Mouse (Mus musculus) forebrain, embryonic 16.5 days (tissue): Measurements from ENCODE around the gene Ldb3. TPM values are rescaled to one million over a fixed set of nuclear protein-coding genes. Genes with fewer than 3 reads are reported as not detected.

Experiments
- ATAC-seq: fragments of 200-750 bp; cut with Nextera tagmentation; 2 replicates; pipeline ENCODE4 v1.8.0; 2017; ENCODE audit warnings: mild to moderate bottlenecking, moderate library complexity
- H3K27ac ChIP-seq: fragments of 300-500 bp; sonication (generic); 2 replicates; pipeline ENCODE4 v1.5.1; 2014; ENCODE audit warnings: low read length, control low read depth
- H3K27me3 ChIP-seq: fragments of 300-500 bp; sonication (generic); replicated peaks from 2 replicates; pipeline ENCODE4 v1.6.1; 2014; ENCODE audit warnings: low read length; ENCODE audit not compliant: control insufficient read depth, insufficient read depth
- H3K36me3 ChIP-seq: fragments of 300-500 bp; sonication (generic); 2 replicates; pipeline ENCODE4 v1.6.1; 2014; ENCODE audit not compliant: control insufficient read depth, insufficient read depth
- H3K4me1 ChIP-seq: fragments of 300-500 bp; sonication (generic); replicated peaks from 2 replicates; pipeline ENCODE4 v1.6.1; 2014; ENCODE audit warnings: low read length; ENCODE audit not compliant: control insufficient read depth, insufficient read depth
- H3K4me2 ChIP-seq: fragments of 300-500 bp; sonication (generic); 2 replicates; pipeline ENCODE4 v1.6.1; 2014; ENCODE audit warnings: mild to moderate bottlenecking, low read length, control low read depth
- H3K4me3 ChIP-seq: fragments of 300-500 bp; sonication (generic); replicated peaks from 2 replicates; pipeline ENCODE4 v1.5.1; 2014; ENCODE audit warnings: mild to moderate bottlenecking, low read length, control low read depth
- H3K9ac ChIP-seq: fragments of 300-500 bp; sonication (generic); replicated peaks from 2 replicates; pipeline ENCODE4 v1.6.1; 2014; ENCODE audit warnings: low read depth, low read length, control low read depth
- H3K9me3 ChIP-seq: fragments of 300-500 bp; sonication (generic); 2 replicates; pipeline ENCODE4 v1.6.1; 2016; ENCODE audit warnings: low read length; ENCODE audit not compliant: control insufficient read depth
- WGBS: fragments of 180-500 bp; shearing (Covaris S2); extraction: QIAGEN DNeasy Blood & Tissue Kit; methylation state at CpG from one replicate; pipeline ENCODE4 v1.1.7; 2014; 5-methylcytosine and 5-hydroxymethylcytosine counted together
- polyA plus RNA-seq: library from polyadenylated mRNA; unstranded; fragments of >200 nt; fragmentation: Nextera tagmentation; extraction: Ambion mirVana; gene quantifications from 2 replicates; pipeline ENCODE4 v1.2.1, GENCODE M21; 2015

Gene Ldb3
- polyA plus RNA-seq, 1 experiment from 2014 or later = 0.39 TPM

GRCm38 (mm10) chr14:34567697-34568096, 20.8 kb downstream of the Ldb3 start:
- Histone ChIP-seq H3K36me3 (no peaks in the 10 kb centered on the region), H3K4me2 (no peak overlapping the region), H3K9ac (no peak overlapping the region), H3K4me1 (peaks cover 11% of the 10 kb centered on the region), H3K27ac (no peak overlapping the region), H3K27me3 (no peaks in the 10 kb centered on the region), H3K9me3 (no peaks in the 10 kb centered on the region), H3K4me3 (no peak overlapping the region)
- ATAC-seq = no peak
- WGBS = 56% methylated on average over 5 of the region's 5 CpGs

- ATAC-seq = no peak
- no peaks in the 10 kb centered on the region for H3K9me3 ChIP-seq
- H3K27ac ChIP-seq = no peak overlapping the region
- WGBS = 92% methylated on average over 7 of the region's 7 CpGs
- no peak overlapping the region for H3K4me3 ChIP-seq
- H3K9ac ChIP-seq = no peak overlapping the region
- no peaks in the 10 kb centered on the region for H3K27me3 ChIP-seq
- no peaks in the 10 kb centered on the region for H3K36me3 ChIP-seq
- H3K4me2 ChIP-seq = no peak overlapping the region
- H3K4me1 ChIP-seq = peaks cover 11% of the 10 kb centered on the region
Measured at GRCm38 (mm10) chr14:34566530-34566929, 22.0 kb downstream of the Ldb3 start.

- Histone ChIP-seq H3K9ac (no peak overlapping the region), H3K36me3 (no peaks in the 10 kb centered on the region), H3K4me2 (no peak overlapping the region), H3K9me3 (no peaks in the 10 kb centered on the region), H3K27me3 (no peaks in the 10 kb centered on the region), H3K4me1 (peaks cover 11% of the 10 kb centered on the region), H3K4me3 (no peak overlapping the region), H3K27ac (no peak overlapping the region)
- peak; percentile 49; the same call in 1 of the 2 replicates for ATAC-seq
- WGBS = 62% methylated on average over 17 of the region's 17 CpGs
Measured at GRCm38 (mm10) chr14:34565711-34566110, 22.8 kb downstream of the Ldb3 start.

- no peak for ATAC-seq
- H3K4me3 ChIP-seq = no peak overlapping the region
- H3K27me3 ChIP-seq = no peaks in the 10 kb centered on the region
- no peaks in the 10 kb centered on the region for H3K36me3 ChIP-seq
- H3K27ac ChIP-seq = no peak overlapping the region
- no peak overlapping the region for H3K9ac ChIP-seq
- peaks cover 9% of the 10 kb centered on the region for H3K4me1 ChIP-seq
- WGBS = 65% methylated on average over 5 of the region's 5 CpGs
- H3K4me2 ChIP-seq = no peak overlapping the region
- no peaks in the 10 kb centered on the region for H3K9me3 ChIP-seq
Measured at GRCm38 (mm10) chr14:34564646-34565045, 23.8 kb downstream of the Ldb3 start.

GRCm38 (mm10) chr14:34562393-34562792, 26.1 kb downstream of the Ldb3 start:
- Histone ChIP-seq H3K9me3 (no peaks in the 10 kb centered on the region), H3K36me3 (no peaks in the 10 kb centered on the region), H3K27ac (no peak overlapping the region), H3K4me3 (no peak overlapping the region), H3K4me2 (no peak overlapping the region), H3K4me1 (peaks cover 5% of the 10 kb centered on the region), H3K9ac (no peak overlapping the region), H3K27me3 (no peaks in the 10 kb centered on the region)
- ATAC-seq = no peak
- WGBS = 22% methylated on average over 2 of the region's 2 CpGs

- Histone ChIP-seq H3K9ac (no peak overlapping the region), H3K4me2 (no peak overlapping the region), H3K27me3 (no peaks in the 10 kb centered on the region), H3K4me3 (no peak overlapping the region), H3K4me1 (peaks cover 5% of the 10 kb centered on the region), H3K36me3 (no peaks in the 10 kb centered on the region), H3K9me3 (no peaks in the 10 kb centered on the region), H3K27ac (no peak overlapping the region)
- no peak for ATAC-seq
- 90% methylated on average over 8 of the region's 8 CpGs for WGBS
Measured at GRCm38 (mm10) chr14:34561647-34562046, 26.8 kb downstream of the Ldb3 start.

- H3K27ac ChIP-seq = no peak overlapping the region
- WGBS = 94% methylated on average over 9 of the region's 9 CpGs
Measured at GRCm38 (mm10) chr14:34558947-34559346, 29.5 kb downstream of the Ldb3 start.

GRCm38 (mm10) chr14:34555211-34555610, 33.3 kb downstream of the Ldb3 start:
- no peak overlapping the region for H3K4me3 ChIP-seq
- no peak for ATAC-seq
- no peak overlapping the region for H3K9ac ChIP-seq
- H3K27ac ChIP-seq = no peak overlapping the region
- H3K4me1 ChIP-seq = no peaks in the 10 kb centered on the region
- H3K27me3 ChIP-seq = no peaks in the 10 kb centered on the region
- no peaks in the 10 kb centered on the region for H3K9me3 ChIP-seq
- no peaks in the 10 kb centered on the region for H3K36me3 ChIP-seq
- 67% methylated on average over 13 of the region's 13 CpGs for WGBS
- H3K4me2 ChIP-seq = no peak overlapping the region

More at GRCm38 (mm10) chr14:34558947-34559346, 29.5 kb downstream of the Ldb3 start:
- Histone ChIP-seq H3K4me1 (no peaks in the 10 kb centered on the region), H3K36me3 (no peaks in the 10 kb centered on the region), H3K9ac (no peak overlapping the region), H3K4me2 (no peak overlapping the region), H3K4me3 (no peak overlapping the region), H3K9me3 (no peaks in the 10 kb centered on the region), H3K27me3 (no peaks in the 10 kb centered on the region)
- no peak for ATAC-seq

GRCm38 (mm10) chr14:34554047-34554446, 34.4 kb downstream of the Ldb3 start:
- Histone ChIP-seq H3K27ac (no peak overlapping the region), H3K36me3 (no peaks in the 10 kb centered on the region), H3K9ac (no peak overlapping the region), H3K4me3 (no peak overlapping the region), H3K9me3 (no peaks in the 10 kb centered on the region), H3K4me2 (no peak overlapping the region), H3K27me3 (no peaks in the 10 kb centered on the region), H3K4me1 (peaks cover 3% of the 10 kb centered on the region; the same call in 1 of the 2 replicates)
- no peak for ATAC-seq
- 76% methylated on average over 3 of the region's 3 CpGs for WGBS

GRCm38 (mm10) chr14:34553470-34553869, 35.0 kb downstream of the Ldb3 start:
- H3K4me2 ChIP-seq = no peak overlapping the region
- no peaks in the 10 kb centered on the region for H3K9me3 ChIP-seq
- ATAC-seq = no peak
- no peaks in the 10 kb centered on the region for H3K27me3 ChIP-seq
- H3K4me1 ChIP-seq = peaks cover 3% of the 10 kb centered on the region; the same call in 1 of the 2 replicates
- H3K4me3 ChIP-seq = no peak overlapping the region
- no peak overlapping the region for H3K27ac ChIP-seq
- no peaks in the 10 kb centered on the region for H3K36me3 ChIP-seq
- H3K9ac ChIP-seq = no peak overlapping the region
- WGBS = 92% methylated on average over 6 of the region's 6 CpGs
